Mouse (Mus musculus) liver, postnatal 0 days (tissue): ENCODE measurements around the gene A730061H03Rik. TPM values are rescaled to one million over a fixed set of nuclear protein-coding genes. Genes with fewer than 3 reads are reported as not detected.
A peak's percentile ranks its signal among the peaks of the same experiment; 100 is the strongest.

Source experiments
- ATAC-seq: fragments of 200-750 bp; cut with Nextera tagmentation; 2 replicates; pipeline ENCODE4 v1.8.0; 2017; ENCODE audit warnings: mild to moderate bottlenecking, moderate library complexity
- DNase-seq: peaks from one replicate; pipeline ENCODE4 v3.0.0-alpha.2; 2016
- H3K27ac ChIP-seq: fragments of 300-500 bp; sonication (generic); 2 replicates; pipeline ENCODE4 v1.5.1; 2014; ENCODE audit warnings: antibody characterized with exemption, moderate library complexity, mild to moderate bottlenecking, low read depth
- H3K27me3 ChIP-seq: fragments of 300-500 bp; sonication (generic); 2 replicates; pipeline ENCODE4 v1.6.1; 2014; ENCODE audit warnings: low read length, control low read depth, mixed read lengths; ENCODE audit not compliant: insufficient read depth
- H3K36me3 ChIP-seq: fragments of 300-500 bp; sonication (generic); replicated peaks from 2 replicates; pipeline ENCODE4 v1.6.1; 2014; ENCODE audit warnings: mild to moderate bottlenecking, control low read depth, low read length, moderate library complexity, mixed read lengths; ENCODE audit not compliant: insufficient read depth
- H3K4me1 ChIP-seq: fragments of 300-500 bp; sonication (generic); 2 replicates; pipeline ENCODE4 v1.6.1; 2014; ENCODE audit warnings: antibody characterized with exemption, mild to moderate bottlenecking, control low read depth; ENCODE audit not compliant: insufficient read depth
- H3K4me2 ChIP-seq: fragments of 300-500 bp; sonication (generic); 2 replicates; pipeline ENCODE4 v1.6.1; 2014; ENCODE audit warnings: low read depth, mild to moderate bottlenecking, low read length, moderate library complexity, mixed read lengths
- H3K4me3 ChIP-seq: fragments of 300-500 bp; sonication (generic); 2 replicates; pipeline ENCODE4 v1.5.1; 2014; ENCODE audit warnings: low read depth, low read length
- H3K9ac ChIP-seq: fragments of 300-500 bp; sonication (generic); replicated peaks from 2 replicates; pipeline ENCODE4 v1.6.1; 2014; ENCODE audit warnings: mild to moderate bottlenecking, moderate library complexity
- H3K9me3 ChIP-seq: fragments of 300-500 bp; sonication (generic); 2 replicates; pipeline ENCODE4 v1.6.1; 2016; ENCODE audit warnings: mild to moderate bottlenecking, control low read depth, low read length, mixed read lengths
- CTCF ChIP-seq: sonication (generic); IDR thresholded peaks from 2 replicates; pipeline ENCODE4 v1.5.1; 2016; ENCODE audit warnings: antibody characterized with exemption, low read depth
- EP300 ChIP-seq: IDR thresholded peaks from 2 replicates; pipeline ENCODE4 v1.6.1; 2016; ENCODE audit warnings: antibody characterized with exemption, low read depth, mild to moderate bottlenecking
- WGBS: fragments of 180-500 bp; shearing (Covaris S2); extraction: QIAGEN DNeasy Blood & Tissue Kit; methylation state at CpG from one replicate; pipeline ENCODE4 v1.1.7; 2014; ENCODE audit not compliant: insufficient replicate concordance; 5-methylcytosine and 5-hydroxymethylcytosine counted together
- polyA plus RNA-seq: library from polyadenylated mRNA; unstranded; fragments of >200 nt; fragmentation: Nextera tagmentation; extraction: Ambion mirVana; gene quantifications from 2 replicates; pipeline ENCODE4 v1.2.1, GENCODE M21; 2015

A730061H03Rik gene
- polyA plus RNA-seq, 1 experiment from 2014 or later: 1.4 TPM

DNA sequence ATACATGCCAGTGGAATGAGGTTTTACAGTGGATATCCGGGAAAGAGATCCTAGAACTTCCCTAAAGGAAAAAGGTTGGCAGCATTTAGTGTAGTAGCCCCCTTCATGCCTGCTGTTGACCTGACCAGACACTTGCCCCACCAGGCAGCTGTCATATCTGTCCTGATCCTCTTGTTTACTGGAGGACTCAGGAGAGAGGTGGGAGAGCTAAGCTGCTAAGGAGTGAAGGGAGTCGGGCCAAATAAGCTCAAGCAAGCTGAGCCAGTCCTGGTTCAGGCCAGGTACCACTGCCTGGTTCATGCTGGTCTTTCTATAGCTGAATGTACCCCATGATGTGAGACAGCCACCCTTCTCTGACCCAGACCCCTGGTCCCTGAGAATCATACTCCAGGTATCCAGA, 33.5 kb downstream of the A730061H03Rik start:
- no peaks in the 10 kb centered on the region for H3K9me3 ChIP-seq
- no peak overlapping the region for H3K4me3 ChIP-seq
- H3K36me3 ChIP-seq: no peaks in the 10 kb centered on the region
- no peak overlapping the region for H3K4me2 ChIP-seq
- ATAC-seq (no peak), DNase-seq (no peak)
- 65% methylated on average over 2 of the region's 2 CpGs for WGBS
- H3K4me1 ChIP-seq: peaks cover 4% of the 10 kb centered on the region; the same call in 1 of the 2 replicates
- H3K27me3 ChIP-seq: peaks cover 25% of the 10 kb centered on the region
- H3K27ac ChIP-seq: no peak overlapping the region
- H3K9ac ChIP-seq: no peak overlapping the region
- TF ChIP-seq CTCF: no peak
- TF ChIP-seq EP300: no peak

DNA sequence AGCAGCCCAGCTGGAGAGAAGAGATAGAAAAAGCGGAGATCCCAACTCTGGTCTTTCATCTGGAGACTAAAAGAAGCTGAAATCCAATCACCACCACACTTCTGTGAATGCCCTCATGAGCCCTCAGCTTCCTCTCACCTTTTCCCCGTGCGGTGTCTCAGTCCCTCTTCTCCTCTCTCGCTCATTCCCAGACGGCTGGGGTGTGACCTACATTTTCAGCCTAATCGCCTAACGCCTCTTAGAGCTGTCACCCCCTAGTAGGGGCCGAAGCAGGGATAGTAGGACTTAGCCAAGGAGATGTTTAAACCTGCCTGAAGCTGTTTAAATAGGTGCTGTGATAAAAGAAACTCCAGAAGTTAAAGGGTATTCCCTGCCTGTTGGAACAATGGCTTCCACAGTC, 35.4 kb downstream of the A730061H03Rik start, which contains the start of gene Nrl:
Nrl (minus strand) TSS at position 197 of the 400 bp plus-strand sequence.
- WGBS: 24% methylated on average over 8 of the region's 8 CpGs
- no peaks in the 10 kb centered on the region for H3K9me3 ChIP-seq
- peaks cover 42% of the 10 kb centered on the region for H3K27me3 ChIP-seq
- peaks cover 7% of the 10 kb centered on the region for H3K4me1 ChIP-seq
- H3K9ac ChIP-seq: no peak within 1 kb of the TSS
- TF ChIP-seq CTCF (no peak), EP300 (no peak)
- H3K36me3 ChIP-seq: no peaks in the 10 kb centered on the region
- ATAC-seq (no peak), DNase-seq (no peak)
- H3K4me2 ChIP-seq: no peak within 1 kb of the TSS
- H3K27ac ChIP-seq: no peak within 1 kb of the TSS
- H3K4me3 ChIP-seq: no peak within 1 kb of the TSS

DNA sequence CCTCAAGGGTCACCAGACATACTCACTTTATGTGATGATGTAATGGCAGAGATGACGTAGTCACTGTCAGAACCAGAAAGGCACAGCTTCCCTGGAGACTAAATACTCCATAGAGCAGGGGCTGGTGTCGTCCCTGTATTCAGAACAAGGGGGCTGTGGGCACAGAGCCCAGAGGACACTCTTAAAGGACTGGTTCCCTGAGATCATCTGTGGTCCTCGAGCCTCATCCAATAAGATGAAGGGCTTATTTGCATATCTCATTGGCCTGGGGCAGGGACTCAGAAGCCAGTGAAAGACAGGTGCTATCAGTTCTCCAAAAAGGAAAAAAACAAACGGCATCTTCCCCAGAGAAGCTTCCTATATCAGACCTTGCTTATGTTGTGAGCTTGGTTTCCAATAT, 36.1 kb downstream of the A730061H03Rik start:
- Histone ChIP-seq H3K4me1 (peaks cover 7% of the 10 kb centered on the region), H3K36me3 (no peaks in the 10 kb centered on the region), H3K4me3 (no peak overlapping the region), H3K9ac (no peak overlapping the region), H3K4me2 (no peak overlapping the region), H3K27ac (no peak overlapping the region), H3K27me3 (peaks cover 44% of the 10 kb centered on the region), H3K9me3 (no peaks in the 10 kb centered on the region)
- DNase-seq: no peak
- ATAC-seq: no peak
- 40% methylated on average over 4 of the region's 4 CpGs for WGBS
- TF ChIP-seq CTCF: no peak
- no peak for TF ChIP-seq EP300

DNA sequence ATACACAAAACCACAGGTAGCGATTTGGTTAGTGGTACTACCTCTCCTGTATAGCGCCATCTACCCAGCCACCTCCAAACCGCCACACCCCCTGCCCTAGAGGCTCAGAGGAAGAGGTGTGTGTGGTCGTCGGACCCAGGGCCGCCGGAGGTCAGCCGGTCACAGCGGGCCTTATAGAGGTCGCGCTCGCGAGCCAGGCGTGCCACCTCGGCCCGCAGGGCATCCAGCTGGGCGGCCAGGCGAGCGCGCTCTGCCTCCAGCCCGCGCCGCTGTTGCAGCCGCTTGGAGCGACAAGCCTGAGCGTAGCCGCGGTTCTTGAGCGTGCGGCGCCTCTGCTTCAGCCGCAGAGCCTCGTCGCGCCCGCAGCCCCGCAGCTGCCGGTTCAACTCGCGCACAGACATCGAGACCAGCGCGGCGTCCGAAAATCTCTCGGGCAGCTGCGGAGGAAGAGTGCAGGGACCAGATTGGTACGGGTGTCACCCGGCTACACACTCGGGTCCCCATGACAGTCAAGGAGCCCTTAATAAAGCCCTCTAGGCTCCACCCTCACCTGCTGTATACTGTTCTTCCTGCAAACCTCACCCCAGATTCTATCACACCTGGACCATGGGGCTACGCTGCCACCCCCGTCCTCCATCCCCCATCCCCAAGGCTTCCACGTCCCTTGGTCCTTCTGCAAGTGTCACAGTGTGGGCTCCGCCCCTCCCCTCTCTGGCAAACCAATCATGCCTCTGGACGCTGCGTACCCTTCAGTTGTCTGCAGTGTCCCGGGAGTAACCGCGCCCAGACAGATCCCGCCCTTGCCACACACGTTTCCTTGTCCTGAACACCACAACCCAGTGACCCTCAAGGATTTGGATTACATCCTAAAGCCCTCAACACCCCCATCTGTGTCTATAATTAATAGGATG, 39.5 kb downstream of the A730061H03Rik start:
- H3K9ac ChIP-seq: no peak overlapping the region; the same call in 1 of the 2 replicates
- H3K36me3 ChIP-seq: no peaks in the 10 kb centered on the region
- DNase-seq (no peak), ATAC-seq (no peak)
- H3K4me3 ChIP-seq: peak overlapping the region; percentile 41
- H3K4me2 ChIP-seq: peak overlapping the region; percentile 69
- H3K9me3 ChIP-seq: no peaks in the 10 kb centered on the region
- H3K4me1 ChIP-seq: peaks cover 7% of the 10 kb centered on the region
- H3K27ac ChIP-seq: no peak overlapping the region
- TF ChIP-seq EP300: no peak
- no peak for TF ChIP-seq CTCF
- WGBS: 1% methylated on average over 61 of the region's 61 CpGs
- H3K27me3 ChIP-seq: peaks cover 48% of the 10 kb centered on the region

DNA sequence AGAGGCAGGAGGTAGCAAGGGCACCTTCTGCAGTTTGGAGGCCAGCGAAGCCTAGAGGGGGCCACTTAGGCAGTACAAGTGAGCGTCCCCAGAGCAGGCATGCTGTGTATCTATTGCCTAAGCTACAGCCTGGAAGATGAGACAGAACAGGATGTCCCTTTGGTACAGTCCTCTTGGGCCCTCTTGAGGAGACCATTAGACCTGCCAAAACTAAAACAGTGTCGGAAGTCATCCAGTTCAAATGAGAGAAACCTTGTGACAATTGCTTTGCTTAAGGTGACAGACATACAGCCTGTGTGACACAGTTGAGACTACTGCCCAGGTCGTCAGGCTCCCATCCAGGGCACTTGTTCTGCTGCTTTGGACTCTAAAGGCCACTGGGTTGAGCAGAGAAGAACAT, 40.6 kb downstream of the A730061H03Rik start:
- Histone ChIP-seq H3K27me3 (peaks cover 46% of the 10 kb centered on the region), H3K4me3 (no peak overlapping the region), H3K27ac (no peak overlapping the region), H3K4me1 (peaks cover 7% of the 10 kb centered on the region), H3K9me3 (no peaks in the 10 kb centered on the region), H3K4me2 (no peak overlapping the region), H3K9ac (no peak overlapping the region), H3K36me3 (no peaks in the 10 kb centered on the region)
- DNase-seq (no peak), ATAC-seq (no peak)
- WGBS: 48% methylated on average over 4 of the region's 4 CpGs
- TF ChIP-seq EP300 (no peak), CTCF (0 out of 2 replicates have a peak, but pooled peaks have one; percentile 5)

DNA sequence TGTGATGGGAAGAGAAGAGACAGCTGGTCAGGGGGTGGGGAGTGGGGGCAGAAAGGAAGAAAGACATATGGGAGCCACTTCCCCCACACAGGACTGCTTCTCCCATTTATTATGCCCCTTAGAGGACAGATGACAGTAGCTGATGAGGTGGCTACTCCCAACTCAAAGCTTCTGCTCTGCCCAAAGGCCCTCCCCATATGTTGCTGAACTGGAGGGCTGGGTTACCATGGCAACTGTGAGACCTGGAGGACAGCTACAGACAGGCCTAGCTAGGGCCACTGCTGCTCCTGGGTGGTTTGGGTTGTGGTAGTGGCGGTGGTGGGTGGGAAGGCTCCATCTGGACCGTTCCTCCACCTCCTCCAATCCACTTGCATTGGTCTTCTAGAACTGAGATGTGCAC, 41.3 kb downstream of the A730061H03Rik start:
- ATAC-seq: no peak

More for the DNA sequence above, 41.3 kb downstream of the A730061H03Rik start:
- Histone ChIP-seq H3K36me3 (no peaks in the 10 kb centered on the region), H3K27ac (no peak overlapping the region), H3K4me3 (no peak overlapping the region), H3K9ac (no peak overlapping the region), H3K9me3 (no peaks in the 10 kb centered on the region), H3K4me2 (no peak overlapping the region), H3K4me1 (peaks cover 7% of the 10 kb centered on the region), H3K27me3 (peaks cover 40% of the 10 kb centered on the region)
- no peak for DNase-seq
- TF ChIP-seq CTCF (no peak), EP300 (no peak)
- 62% methylated on average over 2 of the region's 2 CpGs for WGBS
